Mouse (Mus musculus) gastrocnemius, adult 2 months (tissue): ENCODE data around the gene Gtf2b. TPM values are rescaled to one million over a fixed set of nuclear protein-coding genes. Genes with fewer than 3 reads are reported as not detected.

Experiments
- DNase-seq: peaks from one replicate; pipeline ENCODE4 v3.0.0; 2022
- H3K27ac ChIP-seq: fragments of 200-600 bp; 2 replicates; pipeline ENCODE4 v1.8.1; 2022; ENCODE audit warnings: mild to moderate bottlenecking
- H3K4me3 ChIP-seq: fragments of 200-600 bp; 2 replicates; pipeline ENCODE4 v1.8.1; 2022; ENCODE audit warnings: mild to moderate bottlenecking, moderate library complexity
- CTCF ChIP-seq: fragments of 200-600 bp; IDR thresholded peaks from 2 replicates; pipeline ENCODE4 v1.8.1; 2022; ENCODE audit warnings: antibody characterized with exemption, mild to moderate bottlenecking, moderate library complexity
- intact Hi-C: fragments of 180-260 bp; cut with DNase I; formaldehyde crosslinking; loops from one replicate; pipeline ENCODE4 v1.15.1; 2025
- long read RNA-seq, 2 experiments: library from polyadenylated mRNA; stranded (forward); transcript quantifications; one replicate each; pipeline ENCODE4 v2.0.0; 2021
- total RNA-seq, 2 experiments: library from RNA; stranded (reverse); gene quantifications; 2 replicates each; pipeline ENCODE4 v1.2.3; 2021

Gtf2b gene
- total RNA-seq = 10 to 100 TPM; 13.9 to 14.1 TPM
- long read RNA-seq, experiment 1, partial matches to known transcripts = 0 of 4 reads
- long read RNA-seq, experiment 1, other reads (novel, unspliced or antisense) = 0 of 4 reads
- long read RNA-seq, experiment 2, transcript Gtf2b-201 (7 exons, 1,455 nt) = major isoform, 9 of 11 reads
- long read RNA-seq, experiment 2, partial matches to known transcripts = 2 of 11 reads
- long read RNA-seq, experiment 2, other reads (novel, unspliced or antisense) = 0 of 11 reads

DNA sequence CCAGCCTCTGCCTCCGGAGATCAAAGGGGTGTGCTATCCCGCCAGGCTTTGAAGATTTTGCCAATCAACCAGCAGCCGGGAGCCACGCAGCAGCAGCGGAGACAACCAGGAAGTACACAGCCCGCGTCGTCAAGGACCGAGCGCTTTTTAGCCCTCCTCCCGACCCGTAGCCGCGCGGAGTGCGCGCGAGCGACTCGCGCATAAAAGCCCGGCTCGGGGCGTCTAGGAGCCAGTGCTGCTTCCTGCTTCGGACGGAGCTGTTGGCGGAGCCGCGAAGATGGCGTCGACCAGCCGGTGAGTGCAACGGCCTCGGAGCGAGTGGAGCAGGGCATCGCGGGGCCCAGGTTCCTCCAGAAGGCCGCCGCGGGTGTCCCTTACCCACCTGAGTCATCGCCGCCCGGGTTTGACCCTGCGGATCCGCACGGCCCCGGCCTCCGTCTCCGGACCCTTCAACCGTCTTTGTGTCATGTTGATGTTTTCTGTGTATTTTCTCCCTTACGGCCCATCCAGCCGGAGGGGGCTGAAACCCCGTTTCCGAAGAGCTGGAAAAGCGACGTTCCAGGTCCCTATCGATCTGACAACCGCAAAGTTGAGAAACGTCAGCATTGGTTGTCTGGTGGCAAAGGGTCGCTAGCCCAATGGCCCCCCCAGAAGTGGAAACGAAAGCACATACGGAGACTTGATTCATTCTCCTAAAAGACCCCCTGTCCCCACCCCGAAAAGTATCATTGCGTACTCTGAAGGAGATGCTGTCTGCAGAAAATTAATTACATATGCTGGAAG, at the start of gene Gtf2b:
Gene Gtf2b (plus strand): TSS at position 51 of the 783 bp plus-strand sequence.
- Histone ChIP-seq H3K4me3 (peak within 1 kb of the TSS; percentile 100), H3K27ac (peak within 1 kb of the TSS; percentile 92)
- intact Hi-C loops = loop anchor here (5.0 kb wide), 2 partner anchors 117 to 157 kb away; partner anchors contain the start of gene Pkn2
- TF ChIP-seq CTCF = no peak
- DNase-seq = peak; percentile 95

GRCm38 (mm10) chr3:142725481-142725880, 39.4 kb upstream of the Gtf2b start:
- TF ChIP-seq CTCF = no peak
- DNase-seq = no peak
- Histone ChIP-seq H3K4me3 (no peak overlapping the region), H3K27ac (no peak overlapping the region)
- intact Hi-C loops = no loop called here

DNA sequence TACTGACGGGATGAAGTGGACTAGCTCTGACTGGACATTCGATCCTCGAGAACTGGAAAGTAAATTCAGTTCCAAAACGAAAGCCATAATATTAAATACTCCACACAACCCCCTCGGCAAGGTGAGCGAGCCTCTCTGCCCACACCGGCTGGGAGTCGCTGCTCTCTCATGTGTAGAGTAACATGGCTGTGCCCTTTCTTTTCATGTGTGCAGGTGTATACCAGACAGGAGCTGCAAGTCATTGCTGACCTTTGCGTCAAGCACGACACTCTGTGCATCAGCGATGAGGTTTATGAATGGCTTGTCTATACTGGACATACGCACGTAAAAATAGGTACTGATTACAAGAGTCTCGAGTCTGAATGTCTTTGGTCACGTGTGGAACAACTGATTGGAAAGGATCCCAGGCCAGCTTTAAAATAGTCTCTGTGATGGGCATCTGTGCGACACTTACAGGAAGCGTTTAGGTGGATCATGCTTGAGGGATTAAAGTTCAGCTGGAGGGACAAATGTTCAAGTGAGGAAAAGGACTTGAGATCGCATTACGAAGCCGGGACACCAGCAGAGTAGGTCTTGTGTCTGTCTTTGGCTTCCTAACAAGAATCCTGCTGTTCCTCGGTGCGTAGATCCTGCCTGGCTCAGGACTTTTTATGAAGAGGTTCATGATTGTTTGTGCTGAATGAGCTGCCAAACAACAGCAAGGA, 38.7 kb upstream of the Gtf2b start:
- no peak for DNase-seq
- Histone ChIP-seq H3K27ac (no peak overlapping the region), H3K4me3 (no peak overlapping the region)
- intact Hi-C loops = no loop called here
- no peak for TF ChIP-seq CTCF

DNA sequence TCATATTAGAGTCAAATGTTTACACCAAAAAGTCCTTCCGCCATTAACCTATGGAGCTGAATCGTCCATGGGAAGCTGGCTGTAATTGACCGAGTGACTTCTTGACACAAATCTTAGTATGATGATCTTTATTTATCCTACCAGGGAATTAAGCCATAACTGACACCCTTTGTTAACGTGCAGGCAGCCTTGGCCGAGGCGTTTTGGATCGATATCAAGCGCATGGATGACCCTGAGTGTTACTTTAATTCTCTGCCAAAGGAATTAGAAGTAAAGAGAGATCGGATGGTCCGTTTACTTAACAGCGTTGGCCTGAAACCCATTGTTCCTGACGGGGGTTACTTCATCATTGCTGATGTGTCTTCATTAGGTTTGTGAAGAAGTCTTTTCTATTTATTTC, 30.6 kb upstream of the Gtf2b start:
- no peak for TF ChIP-seq CTCF
- Histone ChIP-seq H3K4me3 (no peak overlapping the region), H3K27ac (no peak overlapping the region)
- intact Hi-C loops = no loop called here
- no peak for DNase-seq

DNA sequence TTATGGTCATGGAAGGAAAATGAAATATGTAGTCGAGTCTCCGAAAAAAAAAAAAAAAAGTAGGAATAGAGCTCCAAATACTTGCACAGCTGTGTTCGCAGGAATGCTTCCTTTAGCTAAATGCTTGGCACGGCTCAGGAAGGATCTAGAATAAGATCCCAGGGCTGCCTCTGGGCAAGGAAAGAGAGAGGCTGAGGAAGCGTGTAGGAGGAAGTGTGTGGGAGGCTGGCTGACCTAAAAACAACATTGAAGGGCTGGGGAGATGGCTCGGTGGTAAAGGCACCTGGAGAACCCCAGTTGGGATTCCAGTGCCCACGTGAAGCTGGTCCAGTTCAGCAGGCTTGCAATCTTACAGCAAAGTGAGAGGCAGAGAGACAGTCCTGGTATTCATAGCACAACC, 23.9 kb upstream of the Gtf2b start:
- Histone ChIP-seq H3K27ac (no peak overlapping the region), H3K4me3 (no peak overlapping the region)
- DNase-seq = no peak
- no peak for TF ChIP-seq CTCF
- intact Hi-C loops = no loop called here

GRCm38 (mm10) chr3:142743973-142744898, 20.6 kb upstream of the Gtf2b start:
- H3K27ac ChIP-seq = no peak overlapping the region
- intact Hi-C loops = no loop called here
- DNase-seq = peak; percentile 37
- peak; percentile 84 for TF ChIP-seq CTCF
- no peak overlapping the region for H3K4me3 ChIP-seq

- no peak overlapping the region for H3K27ac ChIP-seq
- intact Hi-C loops = no loop called here
- DNase-seq = no peak
- H3K4me3 ChIP-seq = no peak overlapping the region
- TF ChIP-seq CTCF = no peak
These were observed 19.8 kb upstream of the Gtf2b start for GRCm38 (mm10) chr3:142745076-142745475.

- Histone ChIP-seq H3K27ac (no peak overlapping the region), H3K4me3 (no peak overlapping the region)
- no peak for DNase-seq
- intact Hi-C loops = no loop called here
- TF ChIP-seq CTCF = no peak
These were observed 17.2 kb upstream of the Gtf2b start for GRCm38 (mm10) chr3:142747673-142748072.

- H3K27ac ChIP-seq = no peak overlapping the region
- TF ChIP-seq CTCF = no peak
- intact Hi-C loops = no loop called here
- no peak overlapping the region for H3K4me3 ChIP-seq
- no peak for DNase-seq
These were observed 15.7 kb upstream of the Gtf2b start for GRCm38 (mm10) chr3:142749131-142749530.

DNA sequence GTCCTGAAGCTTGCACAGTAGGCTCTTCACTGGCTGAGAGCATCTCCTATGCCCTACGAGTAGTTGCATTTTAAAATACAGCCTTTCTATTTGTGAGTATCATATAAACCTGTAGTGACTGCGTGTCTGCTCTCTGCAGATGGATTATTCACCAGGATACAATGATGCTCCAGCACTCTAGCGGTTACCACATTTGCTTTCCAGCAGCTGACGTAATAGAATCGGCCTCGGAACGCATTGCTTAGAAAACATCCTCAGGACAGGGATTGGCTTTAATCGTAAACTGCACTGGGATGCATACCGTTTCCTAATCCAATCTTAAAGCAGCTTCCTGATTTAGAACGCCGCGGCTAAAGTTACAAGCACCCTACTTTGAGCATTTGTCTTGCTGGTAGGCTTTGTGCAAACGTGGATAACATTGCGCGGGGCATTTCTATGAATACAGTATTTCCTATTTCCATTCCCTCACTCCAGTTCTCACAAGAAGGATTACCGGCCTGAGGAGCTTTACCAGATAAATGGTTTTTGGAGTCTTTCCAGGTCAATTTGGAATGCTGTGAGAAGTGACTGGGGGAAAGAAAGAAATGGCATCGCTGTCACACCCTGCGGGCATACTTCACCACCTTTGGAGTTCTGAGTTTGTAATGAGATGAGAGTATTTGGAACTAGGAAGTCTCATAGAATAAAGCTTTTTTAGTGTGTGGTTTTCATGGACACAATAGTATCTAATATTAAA, 9.5 kb upstream of the Gtf2b start:
- H3K4me3 ChIP-seq = peak overlapping the region; percentile 43
- no peak for TF ChIP-seq CTCF
- intact Hi-C loops = no loop called here
- no peak overlapping the region for H3K27ac ChIP-seq
- DNase-seq = no peak

DNA sequence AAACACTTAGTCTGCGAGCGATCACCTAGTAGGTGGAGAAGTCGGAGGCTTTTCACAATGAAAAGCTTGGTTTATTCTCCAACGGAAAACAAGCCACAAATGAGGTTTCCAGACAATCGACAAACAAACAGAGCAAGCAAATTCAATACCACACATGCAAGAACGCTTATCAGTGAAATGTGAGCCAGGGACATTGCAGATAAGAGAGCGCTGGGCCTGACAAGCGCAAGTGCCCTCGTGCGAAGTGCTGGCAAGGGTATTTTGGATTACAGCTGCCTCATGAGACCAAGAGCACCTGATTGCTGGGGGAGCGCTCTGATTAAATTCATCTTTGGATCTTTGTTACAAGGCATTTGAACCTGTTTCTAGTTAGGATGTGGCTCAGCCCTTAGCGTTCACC, 7.0 kb upstream of the Gtf2b start:
- no peak for DNase-seq
- intact Hi-C loops = no loop called here
- no peak for TF ChIP-seq CTCF
- H3K4me3 ChIP-seq = no peak overlapping the region
- H3K27ac ChIP-seq = no peak overlapping the region
